Mouse (Mus musculus): Measurements from ENCODE around the gene Gm45711. TPM values are rescaled to one million over a fixed set of nuclear protein-coding genes. Genes with fewer than 3 reads are reported as not detected.
A peak's percentile ranks its signal among the peaks of the same experiment; 100 is the strongest.

Gene Gm45711
- total and polyA plus RNA-seq, 3 experiments, result not detected

GRCm38 (mm10) chr8:104247054-104247907 lies 62.6 kb downstream of the Gm45711 start:
- DNase-seq (ENCODE audit: low spot score), result peak; percentile 64

GRCm38 (mm10) chr8:104246621-104247020 lies 63.3 kb downstream of the Gm45711 start:
- Histone ChIP-seq H3K36me3 (replicated peaks) (peaks cover 53% of the 10 kb centered on the region), H3K4me1 (ENCODE audit: insufficient read depth, low read depth, low read length) (peaks cover 80% of the 10 kb centered on the region), H3K9me3 (replicated peaks) (no peaks in the 10 kb centered on the region), H3K4me3 (ENCODE audit: low read depth, low read length) (peak overlapping the region; percentile 85), H3K27me3 (ENCODE audit: insufficient read depth, low read length) (no peaks in the 10 kb centered on the region)
- no peak for DNase-seq (ENCODE audit: low spot score)
- ATAC-seq (ENCODE audit: extremely low read depth, insufficient number of reproducible peaks, low FRiP score, poor library complexity, severe bottlenecking), result no peak
- TF ChIP-seq GATA2 (IDR thresholded peaks at IDR 0.05; ENCODE audit: borderline replicate concordance, low read depth, low read length), result no peak
- TF ChIP-seq POLR2AphosphoS5 (IDR thresholded peaks at IDR 0.05; ENCODE audit: insufficient replicate concordance, low read depth, low read length), result no peak
- TF ChIP-seq TAL1 (conservative IDR thresholded peaks at IDR 0.05; ENCODE audit: low read depth, low read length), result no peak
- TF ChIP-seq GATA1 (IDR thresholded peaks at IDR 0.05; ENCODE audit: borderline replicate concordance, low read length), result no peak
- TF ChIP-seq CTCF (IDR thresholded peaks at IDR 0.05; ENCODE audit: low read depth, low read length), result no peak

More at GRCm38 (mm10) chr8:104247054-104247907, 62.6 kb downstream of the Gm45711 start:
- no peak for TF ChIP-seq POLR2AphosphoS5 (IDR thresholded peaks at IDR 0.05; ENCODE audit: insufficient replicate concordance, low read depth, low read length)
- TF ChIP-seq TAL1 (conservative IDR thresholded peaks at IDR 0.05; ENCODE audit: low read depth, low read length), result no peak
- TF ChIP-seq CTCF (IDR thresholded peaks at IDR 0.05; ENCODE audit: low read depth, low read length), result no peak
- no peak for TF ChIP-seq GATA2 (IDR thresholded peaks at IDR 0.05; ENCODE audit: borderline replicate concordance, low read depth, low read length)
- no peak for TF ChIP-seq GATA1 (IDR thresholded peaks at IDR 0.05; ENCODE audit: borderline replicate concordance, low read length)
- Histone ChIP-seq H3K4me3 (ENCODE audit: low read depth, low read length) (peak overlapping the region; percentile 85), H3K36me3 (replicated peaks) (peaks cover 50% of the 10 kb centered on the region), H3K27me3 (ENCODE audit: insufficient read depth, low read length) (no peaks in the 10 kb centered on the region), H3K9me3 (replicated peaks) (no peaks in the 10 kb centered on the region), H3K4me1 (ENCODE audit: insufficient read depth, low read depth, low read length) (peaks cover 80% of the 10 kb centered on the region)
- peak; percentile 31 for ATAC-seq (ENCODE audit: extremely low read depth, insufficient number of reproducible peaks, low FRiP score, poor library complexity, severe bottlenecking)

- H3K4me3 ChIP-seq (ENCODE audit: low read depth, low read length), result peak overlapping the region; percentile 41; the same call in 1 of the 2 replicates
- peaks cover 95% of the 10 kb centered on the region for H3K36me3 ChIP-seq (replicated peaks)
- TF ChIP-seq POLR2AphosphoS5 (IDR thresholded peaks at IDR 0.05; ENCODE audit: insufficient replicate concordance, low read depth, low read length) (no peak), GATA1 (IDR thresholded peaks at IDR 0.05; ENCODE audit: borderline replicate concordance, low read length) (no peak)
- H3K4me1 ChIP-seq (ENCODE audit: insufficient read depth, low read depth, low read length), result peaks cover 91% of the 10 kb centered on the region
- peak; percentile 44 for DNase-seq (ENCODE audit: low spot score)
- no peaks in the 10 kb centered on the region for H3K27me3 ChIP-seq (ENCODE audit: insufficient read depth, low read length)
- ATAC-seq (ENCODE audit: extremely low read depth, insufficient number of reproducible peaks, low FRiP score, poor library complexity, severe bottlenecking), result peak; percentile 37
- H3K9me3 ChIP-seq (replicated peaks), result no peaks in the 10 kb centered on the region
Measured at GRCm38 (mm10) chr8:104242038-104242644, 67.7 kb downstream of the Gm45711 start.

- Histone ChIP-seq H3K9me3 (replicated peaks) (no peaks in the 10 kb centered on the region), H3K36me3 (replicated peaks) (peaks cover 96% of the 10 kb centered on the region), H3K4me1 (ENCODE audit: insufficient read depth, low read depth, low read length) (peaks cover 87% of the 10 kb centered on the region), H3K4me3 (ENCODE audit: low read depth, low read length) (peak overlapping the region; percentile 31; the same call in 1 of the 2 replicates), H3K27me3 (ENCODE audit: insufficient read depth, low read length) (no peaks in the 10 kb centered on the region)
- peak; percentile 59 for ATAC-seq (ENCODE audit: extremely low read depth, insufficient number of reproducible peaks, low FRiP score, poor library complexity, severe bottlenecking)
- TF ChIP-seq GATA1 (IDR thresholded peaks at IDR 0.05; ENCODE audit: borderline replicate concordance, low read length) (no peak), POLR2AphosphoS5 (IDR thresholded peaks at IDR 0.05; ENCODE audit: insufficient replicate concordance, low read depth, low read length) (no peak), CTCF (IDR thresholded peaks at IDR 0.05; ENCODE audit: low read depth, low read length) (no peak), GATA2 (IDR thresholded peaks at IDR 0.05; ENCODE audit: borderline replicate concordance, low read depth, low read length) (no peak), TAL1 (conservative IDR thresholded peaks at IDR 0.05; ENCODE audit: low read depth, low read length) (no peak; the same call in 1 of the 2 replicates)
- peak; percentile 40 for DNase-seq (ENCODE audit: low spot score)
Measured at GRCm38 (mm10) chr8:104239418-104239861, 70.4 kb downstream of the Gm45711 start.

- peaks cover 100% of the 10 kb centered on the region for H3K36me3 ChIP-seq (replicated peaks)
- TF ChIP-seq GATA2 (IDR thresholded peaks at IDR 0.05; ENCODE audit: borderline replicate concordance, low read depth, low read length), result no peak
- TF ChIP-seq TAL1 (conservative IDR thresholded peaks at IDR 0.05; ENCODE audit: low read depth, low read length), result no peak
- no peak for TF ChIP-seq POLR2AphosphoS5 (IDR thresholded peaks at IDR 0.05; ENCODE audit: insufficient replicate concordance, low read depth, low read length)
- TF ChIP-seq GATA1 (IDR thresholded peaks at IDR 0.05; ENCODE audit: borderline replicate concordance, low read length), result no peak
- TF ChIP-seq CTCF (IDR thresholded peaks at IDR 0.05; ENCODE audit: low read depth, low read length), result no peak
- ATAC-seq (ENCODE audit: extremely low read depth, insufficient number of reproducible peaks, low FRiP score, poor library complexity, severe bottlenecking), result no peak
Measured at GRCm38 (mm10) chr8:104234573-104234972, 75.3 kb downstream of the Gm45711 start.

GRCm38 (mm10) chr8:104232919-104233318 lies 77.0 kb downstream of the Gm45711 start:
- TF ChIP-seq POLR2AphosphoS5 (IDR thresholded peaks at IDR 0.05; ENCODE audit: insufficient replicate concordance, low read depth, low read length) (no peak), GATA2 (IDR thresholded peaks at IDR 0.05; ENCODE audit: borderline replicate concordance, low read depth, low read length) (no peak), GATA1 (IDR thresholded peaks at IDR 0.05; ENCODE audit: borderline replicate concordance, low read length) (no peak), TAL1 (conservative IDR thresholded peaks at IDR 0.05; ENCODE audit: low read depth, low read length) (no peak), CTCF (IDR thresholded peaks at IDR 0.05; ENCODE audit: low read depth, low read length) (no peak)
- H3K36me3 ChIP-seq (replicated peaks), result peaks cover 99% of the 10 kb centered on the region
- DNase-seq (ENCODE audit: low spot score), result no peak
- peaks cover 66% of the 10 kb centered on the region for H3K4me1 ChIP-seq (ENCODE audit: insufficient read depth, low read depth, low read length)
- ATAC-seq (ENCODE audit: extremely low read depth, insufficient number of reproducible peaks, low FRiP score, poor library complexity, severe bottlenecking), result no peak
- peaks cover 18% of the 10 kb centered on the region for H3K9me3 ChIP-seq (replicated peaks)
- no peaks in the 10 kb centered on the region for H3K27me3 ChIP-seq (ENCODE audit: insufficient read depth, low read length)
- no peak overlapping the region for H3K4me3 ChIP-seq (ENCODE audit: low read depth, low read length)

More at GRCm38 (mm10) chr8:104234573-104234972, 75.3 kb downstream of the Gm45711 start:
- no peak overlapping the region for H3K4me3 ChIP-seq (ENCODE audit: low read depth, low read length)
- peaks cover 18% of the 10 kb centered on the region for H3K9me3 ChIP-seq (replicated peaks)
- no peak for DNase-seq (ENCODE audit: low spot score)
- H3K27me3 ChIP-seq (ENCODE audit: insufficient read depth, low read length), result no peaks in the 10 kb centered on the region
- peaks cover 73% of the 10 kb centered on the region for H3K4me1 ChIP-seq (ENCODE audit: insufficient read depth, low read depth, low read length)
